Mouse (Mus musculus): ENCODE measurements around the gene Tcl1b2.
"Not testable (repeated sequence)": the region's sequence is repeated elsewhere in the genome, so short reads cannot be mapped to it uniquely, and the experiment has no call there.

Gene Tcl1b2

GRCm38 (mm10) chr12:105173366-105173765, 27.6 kb downstream of the Tcl1b2 start:
- DNase-seq (ENCODE audit: low read depth, low spot score) = no peak

GRCm38 (mm10) chr12:105174318-105174717, 28.5 kb downstream of the Tcl1b2 start:
- DNase-seq (ENCODE audit: low read depth, low spot score) = peak; percentile 1

GRCm38 (mm10) chr12:105176044-105176443, 30.2 kb downstream of the Tcl1b2 start, which contains the start of gene Tcl1b5:
Gene Tcl1b5 (plus strand): TSS chr12:105176344.
- not testable (repeated sequence) for DNase-seq (ENCODE audit: low read depth, low spot score)

- not testable (repeated sequence) for DNase-seq (ENCODE audit: low read depth, low spot score)
Measured at GRCm38 (mm10) chr12:105181040-105181644, 35.3 kb downstream of the Tcl1b2 start.

GRCm38 (mm10) chr12:105188980-105189379, 43.2 kb downstream of the Tcl1b2 start:
- DNase-seq (ENCODE audit: low read depth, low spot score) = not testable (repeated sequence)

GRCm38 (mm10) chr12:105190743-105191142, 44.9 kb downstream of the Tcl1b2 start, which contains the start of gene Tcl1b3:
Gene Tcl1b3 (plus strand): TSS chr12:105191043.
- not testable (repeated sequence) for DNase-seq (ENCODE audit: low read depth, low spot score)

GRCm38 (mm10) chr12:105199684-105200497, 54.1 kb downstream of the Tcl1b2 start:
- not testable (repeated sequence) for DNase-seq (ENCODE audit: low read depth, low spot score)

GRCm38 (mm10) chr12:105201657-105202056, 55.8 kb downstream of the Tcl1b2 start, which contains the start of gene Tcl1b4:
Gene Tcl1b4 (plus strand): TSS chr12:105201957.
- DNase-seq (ENCODE audit: low read depth, low spot score) = not testable (repeated sequence)

Data from brain, adult 2 months (tissue).